Comparison of ENCODE assay signal across 8 mouse cellular contexts in the genomic region with DNA sequence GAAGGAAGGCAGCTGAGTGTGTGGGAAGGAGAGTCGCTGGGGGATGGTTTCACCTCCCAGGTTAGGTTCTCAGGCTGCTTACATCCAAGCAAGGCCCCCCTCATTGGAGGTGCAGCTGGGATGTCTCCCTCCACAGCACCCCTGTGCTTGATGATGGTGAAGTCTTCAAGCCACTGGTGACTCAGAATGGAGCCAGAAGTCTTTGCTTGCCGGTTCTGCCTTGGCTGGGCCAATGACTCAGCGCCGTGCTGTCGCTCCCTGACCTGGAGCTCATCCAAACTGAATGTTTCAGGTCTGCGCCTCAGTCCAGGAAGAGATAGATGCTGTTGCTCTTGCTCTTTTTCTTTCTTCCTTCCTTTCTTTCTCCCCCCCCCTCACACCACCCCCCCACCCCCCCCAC. TPM values are rescaled to one million over a fixed set of nuclear protein-coding genes. Genes with fewer than 3 reads are reported as not detected.
A peak's percentile ranks its signal among the peaks of the same experiment; 100 is the strongest.
DNase-seq lines count a peak whose midpoint lies in the region; ATAC-seq and TF ChIP-seq lines count a peak whose summit lies in the region.

No protein-coding gene starts in this region.

- H3K79me2 ChIP-seq in MEL (ENCODE audit: control insufficient read depth, insufficient read depth, low read length, poor library complexity), result peaks cover 38% of the 10 kb centered on the region

- no peak overlapping the region for H3K4me2 ChIP-seq in liver, embryonic 11.5 days
- H3K4me2 ChIP-seq in stomach, embryonic 15.5 days, result no peak overlapping the region
- no peak overlapping the region for H3K4me2 ChIP-seq in forebrain, embryonic 13.5 days

- ATAC-seq in liver, embryonic 11.5 days (replicated peaks; ENCODE audit: low FRiP score), result no peak
- no peak for ATAC-seq in stomach, embryonic 15.5 days (ENCODE audit: insufficient read depth, low FRiP score, low read depth)
- ATAC-seq in forebrain, embryonic 13.5 days, result no peak

- H3K27me3 ChIP-seq in MEL (ENCODE audit: control insufficient read depth in 1 of 2, insufficient read depth in 2 of 2, low read length in 2 of 2), result no peaks in the 10 kb centered on the region
- no peaks in the 10 kb centered on the region for H3K27me3 ChIP-seq in cerebellum, adult 2 months (ENCODE audit: control insufficient read depth, insufficient read depth, low read length)
- H3K27me3 ChIP-seq in heart, embryonic 10.5 days (ENCODE audit: insufficient read depth, poor library complexity, severe bottlenecking), result no peaks in the 10 kb centered on the region
- H3K27me3 ChIP-seq in liver, embryonic 11.5 days (replicated peaks; ENCODE audit: control insufficient read depth, insufficient read depth, low read length), result no peaks in the 10 kb centered on the region
- no peaks in the 10 kb centered on the region for H3K27me3 ChIP-seq in stomach, embryonic 15.5 days (replicated peaks)
- no peaks in the 10 kb centered on the region for H3K27me3 ChIP-seq in forebrain, embryonic 13.5 days

- 6% methylated on average over 6 of the region's 6 CpGs for WGBS in cerebellum, adult 2 months
- WGBS in heart, embryonic 10.5 days, result 57% methylated on average over 6 of the region's 6 CpGs
- 58% methylated on average over 6 of the region's 6 CpGs for WGBS in liver, embryonic 11.5 days
- 44% methylated on average over 6 of the region's 6 CpGs for WGBS in stomach, embryonic 15.5 days
- WGBS in forebrain, embryonic 13.5 days, result 51% methylated on average over 6 of the region's 6 CpGs

- H3K27ac ChIP-seq in MEL (ENCODE audit: control insufficient read depth, low read depth, low read length), result peak overlapping the region; percentile 51; the same call in 1 of the 2 replicates
- peak overlapping the region; percentile 85 for H3K27ac ChIP-seq in cerebellum, adult 2 months (ENCODE audit: insufficient read depth, low read length)
- H3K27ac ChIP-seq in heart, embryonic 10.5 days, result peak overlapping the region; percentile 86
- no peak overlapping the region for H3K27ac ChIP-seq in liver, embryonic 11.5 days (ENCODE audit: low read depth, low read length)
- peak overlapping the region; percentile 56; the same call in 1 of the 2 replicates for H3K27ac ChIP-seq in stomach, embryonic 15.5 days
- no peak overlapping the region for H3K27ac ChIP-seq in forebrain, embryonic 13.5 days

- peaks cover 0 to 59% of the 10 kb centered on the region in 2 experiments; a peak in 2 of 4 replicates for H3K36me3 ChIP-seq in MEL (ENCODE audit: control insufficient read depth in 1 of 2, insufficient read depth in 2 of 2, low read length in 2 of 2)
- H3K36me3 ChIP-seq in heart, embryonic 10.5 days, result no peaks in the 10 kb centered on the region
- H3K36me3 ChIP-seq in liver, embryonic 11.5 days (ENCODE audit: control insufficient read depth, insufficient read depth, low read length), result no peaks in the 10 kb centered on the region
- H3K36me3 ChIP-seq in stomach, embryonic 15.5 days, result no peaks in the 10 kb centered on the region
- no peaks in the 10 kb centered on the region for H3K36me3 ChIP-seq in forebrain, embryonic 13.5 days (ENCODE audit: poor library complexity, severe bottlenecking)

- H3K4me1 ChIP-seq in MEL (ENCODE audit: control insufficient read depth in 1 of 2, insufficient read depth in 2 of 2, low read length in 2 of 2), result peaks cover 44 to 60% of the 10 kb centered on the region in 2 experiments
- peaks cover 21% of the 10 kb centered on the region for H3K4me1 ChIP-seq in cerebellum, adult 2 months (ENCODE audit: control insufficient read depth, insufficient read depth, low read length)
- peaks cover 96% of the 10 kb centered on the region for H3K4me1 ChIP-seq in heart, embryonic 10.5 days
- H3K4me1 ChIP-seq in liver, embryonic 11.5 days (replicated peaks; ENCODE audit: control insufficient read depth, insufficient read depth, low read length), result peaks cover 76% of the 10 kb centered on the region
- peaks cover 66% of the 10 kb centered on the region for H3K4me1 ChIP-seq in stomach, embryonic 15.5 days
- peaks cover 68% of the 10 kb centered on the region for H3K4me1 ChIP-seq in forebrain, embryonic 13.5 days

- TF ChIP-seq CTCF in MEL (IDR thresholded peaks at IDR 0.05 in 2 of 3, conservative IDR thresholded peaks at IDR 0.05 in 1 of 3; ENCODE audit: control insufficient read depth in 1 of 3, insufficient read depth in 1 of 3, low read depth in 2 of 3, low read length in 3 of 3, poor library complexity in 1 of 3, severe bottlenecking in 1 of 3), result no peak
- TF ChIP-seq CTCF in cerebellum, adult 2 months (IDR thresholded peaks at IDR 0.05; ENCODE audit: borderline replicate concordance, insufficient read depth, low read depth, low read length), result no peak

- DNase-seq in kidney, adult 18-20 months, result peak; percentile 49
- DNase-seq in kidney, adult 11 months, result no peak
- peak; percentile 84 for DNase-seq in MEL (ENCODE audit: low read depth, low spot score)
- DNase-seq in cerebellum, adult 2 months, result peak; percentile 83 to 91
- DNase-seq in heart, embryonic 10.5 days (ENCODE audit: low spot score), result no peak
- no peak for DNase-seq in liver, embryonic 11.5 days (ENCODE audit: low spot score)

- peak overlapping the region; percentile 28; the same call in 1 of the 2 replicates for H3K9ac ChIP-seq in MEL (ENCODE audit: control insufficient read depth, low read depth, low read length, poor library complexity, severe bottlenecking)
- H3K9ac ChIP-seq in liver, embryonic 11.5 days (ENCODE audit: low read depth, low read length), result peak overlapping the region; percentile 20; the same call in 1 of the 2 replicates
- no peak overlapping the region for H3K9ac ChIP-seq in stomach, embryonic 15.5 days
- H3K9ac ChIP-seq in forebrain, embryonic 13.5 days, result no peak overlapping the region

- peak; percentile 6 to 32; a peak in 2 of 4 replicates for TF ChIP-seq EP300 in MEL (IDR thresholded peaks at IDR 0.05; ENCODE audit: low read depth in 1 of 2, low read length in 2 of 2)

- no peak for TF ChIP-seq RAD21 in MEL (IDR thresholded peaks at IDR 0.05; ENCODE audit: low read depth, low read length)

- no peak overlapping the region for H3K4me3 ChIP-seq in MEL (ENCODE audit: control insufficient read depth in 1 of 2, insufficient read depth in 1 of 2, low read depth in 2 of 2, low read length in 2 of 2)
- peak overlapping the region; percentile 42 for H3K4me3 ChIP-seq in cerebellum, adult 2 months (replicated peaks; ENCODE audit: insufficient read depth, low read depth, low read length)
- H3K4me3 ChIP-seq in heart, embryonic 10.5 days, result peak overlapping the region; percentile 31
- H3K4me3 ChIP-seq in liver, embryonic 11.5 days (ENCODE audit: low read depth, low read length), result no peak overlapping the region
- H3K4me3 ChIP-seq in stomach, embryonic 15.5 days (replicated peaks), result no peak overlapping the region
- H3K4me3 ChIP-seq in forebrain, embryonic 13.5 days, result no peak overlapping the region

- TF ChIP-seq POLR2A in MEL (IDR thresholded peaks at IDR 0.05; ENCODE audit: control insufficient read depth in 1 of 2, insufficient read depth in 1 of 2, low read depth in 1 of 2, low read length in 2 of 2, poor library complexity in 1 of 2), result no peak
- no peak for TF ChIP-seq POLR2A in cerebellum, adult 2 months (IDR thresholded peaks at IDR 0.05; ENCODE audit: borderline replicate concordance, insufficient read depth, low read length)

- H3K9me3 ChIP-seq in MEL (replicated peaks; ENCODE audit: insufficient read depth, low read length), result no peaks in the 10 kb centered on the region
- no peaks in the 10 kb centered on the region for H3K9me3 ChIP-seq in heart, embryonic 10.5 days
- H3K9me3 ChIP-seq in liver, embryonic 11.5 days (ENCODE audit: control insufficient read depth, low read length), result no peaks in the 10 kb centered on the region
- H3K9me3 ChIP-seq in stomach, embryonic 15.5 days, result no peaks in the 10 kb centered on the region
- no peaks in the 10 kb centered on the region for H3K9me3 ChIP-seq in forebrain, embryonic 13.5 days (replicated peaks)

TF ChIP-seq in MEL, 35 proteins besides CTCF, POLR2A, EP300 and RAD21:
- TF ChIP-seq ETS1 (IDR thresholded peaks at IDR 0.05; ENCODE audit: low read depth, low read length), result peak; percentile 47; the same call in 1 of the 2 replicates
- no peak for TF ChIP-seq GABPA (IDR thresholded peaks at IDR 0.05; ENCODE audit: low read depth, low read length)
- TF ChIP-seq HCFC1 (IDR thresholded peaks at IDR 0.05; ENCODE audit: low read depth, low read length), result no peak
- no peak for TF ChIP-seq GATA1 (IDR thresholded peaks at IDR 0.05; ENCODE audit: low read depth, low read length)
- TF ChIP-seq MAX (IDR thresholded peaks at IDR 0.05; ENCODE audit: low read length), result 0 out of 2 replicates have a peak, but pooled peaks have one; percentile 12
- TF ChIP-seq ZKSCAN1 (IDR thresholded peaks at IDR 0.05; ENCODE audit: low read depth, low read length), result no peak
- TF ChIP-seq TBP (IDR thresholded peaks at IDR 0.05; ENCODE audit: low read depth, low read length), result peak; percentile 27; the same call in 1 of the 2 replicates
- 0 out of 2 replicates have a peak, but pooled peaks have one; percentile 28 for TF ChIP-seq MXI1 (IDR thresholded peaks at IDR 0.05; ENCODE audit: low read depth, low read length)
- TF ChIP-seq JUND (IDR thresholded peaks at IDR 0.05; ENCODE audit: low read depth, low read length), result 0 out of 2 replicates have a peak, but pooled peaks have one; percentile 44
- TF ChIP-seq CHD1 (IDR thresholded peaks at IDR 0.05; ENCODE audit: low read depth, low read length), result no peak
- TF ChIP-seq ZNF384 (IDR thresholded peaks at IDR 0.05; ENCODE audit: low read depth, low read length), result no peak
- TF ChIP-seq CHD2 (IDR thresholded peaks at IDR 0.05; ENCODE audit: low read length), result no peak
- no peak for TF ChIP-seq USF1 (IDR thresholded peaks at IDR 0.05; ENCODE audit: low read depth, low read length)
- no peak for TF ChIP-seq TAL1 (IDR thresholded peaks at IDR 0.05; ENCODE audit: low read length)
- TF ChIP-seq ZMIZ1 (IDR thresholded peaks at IDR 0.05; ENCODE audit: low read depth, low read length), result no peak
TF ChIP-seq in MEL: peak in this region for 5.

RNA-seq across cellular contexts. Expression of gene Bag3, which starts 8.5 kb away (rescaled TPM):
- 5.1 and 5.8 TPM in 2 replicates for total RNA-seq in MEL (2012; rRNA removed)
- 10 to 100 TPM in 1 of 2 experiments, not detected in 1; 13.4 TPM for polyA plus RNA-seq in MEL (2012; ENCODE audit: insufficient read depth in 1 of 2, insufficient read length in 2 of 2, low read depth in 1 of 2, low replicate concordance in 2 of 2, missing spikeins in 1 of 2)
- 17.3 and 19.0 TPM in 2 replicates for polyA plus RNA-seq in cerebellum, adult 2 months (2012; rRNA removed)
- polyA plus RNA-seq in heart, embryonic 10.5 days (2016; fragmentation: Nextera tagmentation; extraction: Ambion mirVana), result 13.3 and 19.8 TPM in 2 replicates
- 10.3 and 12.5 TPM in 2 replicates for polyA plus RNA-seq in liver, embryonic 11.5 days (2014; fragmentation: Nextera tagmentation; extraction: Ambion mirVana)
- polyA plus RNA-seq in stomach, embryonic 15.5 days (2015; fragmentation: Nextera tagmentation; extraction: Ambion mirVana), result 13.4 and 14.7 TPM in 2 replicates
- 1.9 and 2.1 TPM in 2 replicates for polyA plus RNA-seq in forebrain, embryonic 13.5 days (2015; fragmentation: Nextera tagmentation; extraction: Ambion mirVana)

Comparison
In these comparisons a context has a peak if more than half of its experiments do, and no peak if none do; other contexts are left out.
1. DNase-seq: peak in kidney, adult 18-20 months (single experiment), MEL (single experiment) and cerebellum, adult 2 months (2 of 2); none in kidney, adult 11 months (single experiment), heart, embryonic 10.5 days (single experiment) and liver, embryonic 11.5 days (single experiment).
2. H3K27ac ChIP-seq: peak in MEL (single experiment), cerebellum, adult 2 months (single experiment), heart, embryonic 10.5 days (single experiment) and stomach, embryonic 15.5 days (single experiment); none in liver, embryonic 11.5 days (single experiment) and forebrain, embryonic 13.5 days (single experiment).
3. H3K4me3 ChIP-seq: peak in cerebellum, adult 2 months (single experiment) and heart, embryonic 10.5 days (single experiment); none in MEL (0 of 2), liver, embryonic 11.5 days (single experiment), stomach, embryonic 15.5 days (single experiment) and forebrain, embryonic 13.5 days (single experiment).
4. H3K9ac ChIP-seq: peak in MEL (single experiment) and liver, embryonic 11.5 days (single experiment); none in stomach, embryonic 15.5 days (single experiment) and forebrain, embryonic 13.5 days (single experiment).